Mouse (Mus musculus) small intestine, adult 2 months (tissue): Measurements from ENCODE around the gene Olfr866.

ENCODE experiments used
- CTCF ChIP-seq: fragments of 200-500 bp; IDR thresholded peaks from 2 replicates; pipeline ENCODE4 v1.5.1; 2012; ENCODE audit warnings: low read depth, mild to moderate bottlenecking, control low read depth, inconsistent platforms, low read length, moderate library complexity, mixed read lengths; ENCODE audit not compliant: insufficient replicate concordance, insufficient read length; ENCODE audit errors: extremely low read depth
- POLR2A ChIP-seq: fragments of 200-500 bp; IDR thresholded peaks from 2 replicates; pipeline ENCODE4 v1.6.1; 2012; ENCODE audit warnings: low read depth, mild to moderate bottlenecking, control low read depth, inconsistent platforms, low read length, moderate library complexity

DNA sequence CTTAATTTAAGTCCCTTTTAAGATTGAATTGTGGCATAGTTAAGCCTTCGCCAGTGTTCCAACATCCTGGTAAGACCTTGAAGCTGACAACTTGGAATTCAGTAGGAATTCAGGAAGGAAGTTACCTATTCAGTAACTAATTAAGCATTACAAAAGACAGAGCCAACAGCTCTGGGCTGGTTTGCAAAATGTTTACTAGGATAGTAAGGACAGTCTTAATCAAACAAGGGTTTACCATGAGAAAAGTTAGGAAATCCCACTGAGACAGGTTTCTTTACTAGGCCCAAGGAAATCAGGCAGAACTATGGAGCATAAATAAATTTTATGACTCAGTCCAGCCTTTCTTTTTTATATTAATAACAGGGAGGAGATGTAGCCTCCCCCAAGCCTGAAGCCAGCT is 43.5 kb upstream of the Olfr866 start:
- TF ChIP-seq CTCF, result no peak
- TF ChIP-seq POLR2A, result no peak
